11 mouse cellular contexts compared by ENCODE assay signal in genomic region chr14:23266554-23267309, GRCm38 (mm10).
DNase-seq lines count a peak whose midpoint lies in the region; ATAC-seq lines count a peak whose summit lies in the region.
"Had no signal": no experiment of that assay in that cellular context is flagged by ENCODE, and none has a peak within 500 bp of the region (broad histone marks: within the 10 kb centered on the region; RNA-seq: fewer than 3 reads in every experiment).

No protein-coding gene starts in this region.

- no peaks in the 10 kb centered on the region for H3K9me3 ChIP-seq in kidney, embryonic 16.5 days (ENCODE audit: low read length)
- H3K9me3 ChIP-seq: heart, embryonic 13.5 days; neural tube, embryonic 12.5 days had no signal

- no peaks in the 10 kb centered on the region for H3K36me3 ChIP-seq in kidney, embryonic 16.5 days (ENCODE audit: insufficient read depth, low read length)
- H3K36me3 ChIP-seq: heart, embryonic 13.5 days; neural tube, embryonic 12.5 days had no signal

- H3K4me1 ChIP-seq in kidney, embryonic 16.5 days (ENCODE audit: insufficient read depth, low read length): 0 out of 2 replicates have a peak, but pooled peaks cover 3% of the 10 kb centered on the region
- H3K4me1 ChIP-seq: neural tube, embryonic 12.5 days had no signal

- H3K4me3 ChIP-seq in kidney, embryonic 16.5 days (ENCODE audit: low read length): no peak overlapping the region
- H3K4me3 ChIP-seq: heart, embryonic 13.5 days; neural tube, embryonic 12.5 days had no signal

- no peaks in the 10 kb centered on the region for H3K27me3 ChIP-seq in kidney, embryonic 16.5 days (ENCODE audit: insufficient read depth, low read length)
- H3K27me3 ChIP-seq: heart, embryonic 13.5 days; neural tube, embryonic 12.5 days had no signal

- ATAC-seq in kidney, embryonic 16.5 days (ENCODE audit: low FRiP score, low TSS enrichment): no peak

- WGBS in kidney, embryonic 16.5 days: 47% methylated on average over 4 of the region's 4 CpGs

- DNase-seq in kidney, adult 9 months: peak; percentile 2
- peak; percentile 38 for DNase-seq in testis, postnatal 10 days (ENCODE audit: low spot score)
- DNase-seq in testis, postnatal 14 days (ENCODE audit: low spot score): no peak
- peak; percentile 30 for DNase-seq in R1 (ENCODE audit: low read depth, low spot score)
- DNase-seq in naive thymus-derived CD4-positive, alpha-beta T cell, adult 2 months (ENCODE audit: low read depth): peak; percentile 9
- DNase-seq in spleen, adult 12 weeks (ENCODE audit: low spot score): no peak
- DNase-seq: cerebellum, postnatal 25 days; right cerebral cortex, adult 18-20 months had no signal

- no peak overlapping the region for H3K4me2 ChIP-seq in kidney, embryonic 16.5 days (replicated peaks; ENCODE audit: low read depth, low read length)
- H3K4me2 ChIP-seq: heart, embryonic 13.5 days; neural tube, embryonic 12.5 days had no signal

- no peak overlapping the region for H3K9ac ChIP-seq in kidney, embryonic 16.5 days (replicated peaks; ENCODE audit: low read length)
- H3K9ac ChIP-seq: heart, embryonic 13.5 days; neural tube, embryonic 12.5 days had no signal

- no peak overlapping the region for H3K27ac ChIP-seq in kidney, embryonic 16.5 days (ENCODE audit: low read length)
- H3K27ac ChIP-seq: heart, embryonic 13.5 days; neural tube, embryonic 12.5 days had no signal

Comparison
In these comparisons a context has a peak if more than half of its experiments do, and no peak if none do; other contexts are left out.
1. DNase-seq: peak in kidney, adult 9 months (single experiment), testis, postnatal 10 days (single experiment), R1 (single experiment) and naive thymus-derived CD4-positive, alpha-beta T cell, adult 2 months (single experiment); none in testis, postnatal 14 days (single experiment) and spleen, adult 12 weeks (single experiment).